Mouse (Mus musculus): ENCODE measurements around the gene Homez. TPM values are rescaled to one million over a fixed set of nuclear protein-coding genes. Genes with fewer than 3 reads are reported as not detected.

Homez gene
- polyA plus RNA-seq, 1 experiment: 1.6 TPM

- no peak for TF ChIP-seq GATA1 (IDR thresholded peaks at IDR 0.05; ENCODE audit: low read length)
Observed at GRCm38 (mm10) chr14:54855726-54856125, 15.0 kb downstream of the Homez start.

GRCm38 (mm10) chr14:54843461-54843860, 27.3 kb downstream of the Homez start:
- no peak for TF ChIP-seq GATA1 (IDR thresholded peaks at IDR 0.05; ENCODE audit: low read length)

- TF ChIP-seq GATA1 (IDR thresholded peaks at IDR 0.05; ENCODE audit: low read length): no peak
Observed at GRCm38 (mm10) chr14:54823716-54824115, 47.0 kb downstream of the Homez start.

- no peak for TF ChIP-seq GATA1 (IDR thresholded peaks at IDR 0.05; ENCODE audit: low read length)
Observed at GRCm38 (mm10) chr14:54822301-54822700, 48.5 kb downstream of the Homez start.

- no peak for TF ChIP-seq GATA1 (IDR thresholded peaks at IDR 0.05; ENCODE audit: low read length)
Observed at GRCm38 (mm10) chr14:54817791-54818190, 53.0 kb downstream of the Homez start.

GRCm38 (mm10) chr14:54815737-54816136, 55.0 kb downstream of the Homez start:
- TF ChIP-seq GATA1 (IDR thresholded peaks at IDR 0.05; ENCODE audit: low read length): no peak

GRCm38 (mm10) chr14:54813991-54814390, 56.8 kb downstream of the Homez start, which contains the start of gene Rnf212b:
TSS of gene Rnf212b (plus strand) at chr14:54814141.
- TF ChIP-seq GATA1 (IDR thresholded peaks at IDR 0.05; ENCODE audit: low read length): no peak

GRCm38 (mm10) chr14:54809668-54810033, 61.1 kb downstream of the Homez start:
- TF ChIP-seq GATA1 (IDR thresholded peaks at IDR 0.05; ENCODE audit: low read length): peak; percentile 2

GRCm38 (mm10) chr14:54808718-54809667, 61.8 kb downstream of the Homez start:
- peak; percentile 28 for TF ChIP-seq GATA1 (IDR thresholded peaks at IDR 0.05; ENCODE audit: low read length)

GRCm38 (mm10) chr14:54806124-54806523, 64.6 kb downstream of the Homez start:
- TF ChIP-seq GATA1 (IDR thresholded peaks at IDR 0.05; ENCODE audit: low read length): no peak

Other genes with a start within 250 kb of the Homez start
- gene Psmb11, start 249.5 kb downstream of the Homez start, polyA plus RNA-seq (2012): not detected in 2 replicates
- not detected in 2 replicates for gene Gm17606, start 230.0 kb downstream of the Homez start, polyA plus RNA-seq (2012)
- gene Cdh24, start 229.6 kb downstream of the Homez start, polyA plus RNA-seq (2012): 2.3 and 2.8 TPM in 2 replicates
- 6.6 and 9.8 TPM in 2 replicates for gene 1700123O20Rik, start 184.7 kb downstream of the Homez start, polyA plus RNA-seq (2012)
- 516 and 685 TPM in 2 replicates for gene Acin1, start 184.0 kb downstream of the Homez start, polyA plus RNA-seq (2012)
- not detected in 2 replicates for gene Gm29776, start 172.1 kb downstream of the Homez start, polyA plus RNA-seq (2012)
- gene Cebpe, start 158.8 kb downstream of the Homez start, polyA plus RNA-seq (2012): not detected in 2 replicates
- 79.2 and 81.1 TPM in 2 replicates for gene Slc7a8, start 89.0 kb downstream of the Homez start, polyA plus RNA-seq (2012)
- gene Rnf212b, start 56.8 kb downstream of the Homez start, polyA plus RNA-seq (2012): not detected in 2 replicates
- gene Ppp1r3e, start 6.6 kb upstream of the Homez start, polyA plus RNA-seq (2012): 1.3 and 2.3 TPM in 2 replicates
- gene Bcl2l2, start 12.4 kb upstream of the Homez start, polyA plus RNA-seq (2012): 41.2 and 42.5 TPM in 2 replicates
- 5.5 and 10.3 TPM in 2 replicates for gene Gm20521, start 12.5 kb upstream of the Homez start, polyA plus RNA-seq (2012)
- gene Pabpn1, start 21.5 kb upstream of the Homez start, polyA plus RNA-seq (2012): 412 and 528 TPM in 2 replicates
- gene Slc22a17, start 42.2 kb upstream of the Homez start, polyA plus RNA-seq (2012): not detected in 2 replicates
- 0.04 TPM in 1 of 2 replicates, not detected in the other for gene Efs, start 55.2 kb upstream of the Homez start, polyA plus RNA-seq (2012)
- gene Il25, start 61.7 kb upstream of the Homez start, polyA plus RNA-seq (2012): not detected in 2 replicates
- not detected in 2 replicates for gene Cmtm5, start 65.3 kb upstream of the Homez start, polyA plus RNA-seq (2012)
- gene Myh6, start 96.0 kb upstream of the Homez start, polyA plus RNA-seq (2012): 0.01 TPM in 1 of 2 replicates, not detected in the other
- not detected in 2 replicates for gene Gm17428, start 106.0 kb upstream of the Homez start, polyA plus RNA-seq (2012)
- 0.04 and 0.05 TPM in 2 replicates for gene Myh7, start 123.7 kb upstream of the Homez start, polyA plus RNA-seq (2012)
- gene Ngdn, start 144.5 kb upstream of the Homez start, polyA plus RNA-seq (2012): 39.2 and 43.5 TPM in 2 replicates
- 1.9 and 2.3 TPM in 2 replicates for gene Zfhx2, start 221.4 kb upstream of the Homez start, polyA plus RNA-seq (2012)
- gene Thtpa, start 223.8 kb upstream of the Homez start, polyA plus RNA-seq (2012): 4.0 and 4.4 TPM in 2 replicates
- gene Ap1g2, start 235.6 kb upstream of the Homez start, polyA plus RNA-seq (2012): 16.8 and 21.9 TPM in 2 replicates
- gene Jph4, start 246.0 kb upstream of the Homez start, polyA plus RNA-seq (2012): 0.02 TPM in 1 of 2 replicates, not detected in the other